ENCODE assay signal across 16 mouse cellular contexts in genomic region chr10:95010333-95010732, GRCm38 (mm10).
"Had no signal": no experiment of that assay in that cellular context is flagged by ENCODE, and none has a peak within 500 bp of the region (broad histone marks: within the 10 kb centered on the region; RNA-seq: fewer than 3 reads in every experiment).

No protein-coding gene starts in this region.

- DNase-seq: gastrocnemius, postnatal 14 days; gastrocnemius, postnatal 36 days; heart, adult 18-20 months; heart, postnatal 10 days; heart, postnatal 4 days; kidney, adult 18-20 months; kidney, adult 8-10 months; kidney, postnatal 10 days; kidney, postnatal 25 days; kidney, postnatal 4 days; left cerebral cortex, postnatal 4 days had no signal

- ATAC-seq: hindbrain, embryonic 16.5 days; inflammation-experienced regulatory T-cells, adult 6 months; intestine, embryonic 15.5 days; intestine, postnatal 0 days; liver, embryonic 12.5 days had no signal
